Mouse (Mus musculus) E14TG2a.4 (cell line): ENCODE measurements around the gene Sprr2k.
"Not testable (repeated sequence)": the region's sequence is repeated elsewhere in the genome, so short reads cannot be mapped to it uniquely, and the experiment has no call there.

Experiments used
- CTCF ChIP-seq: conservative IDR thresholded peaks from 2 replicates; pipeline ENCODE4 v1.5.1; 2014; ENCODE audit warnings: low read length
- NANOG ChIP-seq: IDR thresholded peaks from 2 replicates; pipeline ENCODE4 v1.6.1; 2014; ENCODE audit warnings: borderline replicate concordance, low read length, mixed read lengths

DNA sequence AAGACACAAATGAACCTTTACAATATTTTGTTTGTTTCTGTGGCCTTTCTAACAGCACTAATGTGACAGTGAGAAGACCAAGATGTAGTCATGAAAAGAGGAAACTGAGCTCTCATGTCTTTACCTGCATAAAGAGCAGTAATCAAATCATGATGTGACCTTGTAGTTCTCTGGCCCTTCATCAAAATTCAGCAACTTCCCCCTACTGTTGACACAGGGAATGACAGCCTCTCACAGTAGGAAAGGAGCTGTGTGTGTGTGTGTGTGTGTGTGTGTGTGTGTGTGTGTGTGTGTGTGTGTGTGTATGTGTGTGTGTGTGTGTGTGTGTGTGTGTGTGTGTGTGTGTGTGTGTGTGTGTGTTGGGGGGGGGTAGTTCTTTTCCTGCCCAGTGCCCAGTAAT is 48.9 kb downstream of the Sprr2k start:
- peak; percentile 31 for TF ChIP-seq CTCF
- TF ChIP-seq NANOG, result not testable (repeated sequence)
